Mouse (Mus musculus) forebrain, embryonic 14.5 days (tissue): ENCODE data around the gene H2afy. TPM values are rescaled to one million over a fixed set of nuclear protein-coding genes. Genes with fewer than 3 reads are reported as not detected.
A peak's percentile ranks its signal among the peaks of the same experiment; 100 is the strongest.

Experiments
- ATAC-seq: fragments of 200-750 bp; cut with Nextera tagmentation; 2 replicates; pipeline ENCODE4 v1.8.0; 2017; ENCODE audit warnings: mild to moderate bottlenecking, moderate library complexity
- DNase-seq: peaks from one replicate; pipeline ENCODE4 v3.0.0-alpha.2; 2015; ENCODE audit warnings: low spot score
- H3K27ac ChIP-seq: fragments of 300-500 bp; sonication (generic); 2 replicates; pipeline ENCODE4 v1.5.1; 2014; ENCODE audit warnings: low read depth, mild to moderate bottlenecking, control low read depth, low read length, moderate library complexity
- H3K27me3 ChIP-seq: fragments of 300-500 bp; sonication (generic); replicated peaks from 2 replicates; pipeline ENCODE4 v1.6.1; 2014; ENCODE audit warnings: low read length, control low read depth, mixed read lengths; ENCODE audit not compliant: control insufficient read depth, insufficient read depth
- H3K36me3 ChIP-seq: fragments of 300-500 bp; sonication (generic); 2 replicates; pipeline ENCODE4 v1.6.1; 2014; ENCODE audit warnings: low read length, control low read depth; ENCODE audit not compliant: control insufficient read depth, insufficient read depth
- H3K4me1 ChIP-seq: fragments of 300-500 bp; sonication (generic); 2 replicates; pipeline ENCODE4 v1.6.1; 2014; ENCODE audit warnings: antibody characterized with exemption, low read length, control low read depth; ENCODE audit not compliant: control insufficient read depth, insufficient read depth
- H3K4me2 ChIP-seq: fragments of 300-500 bp; sonication (generic); 2 replicates; pipeline ENCODE4 v1.6.1; 2014; ENCODE audit warnings: mild to moderate bottlenecking, control low read depth, low read length
- H3K4me3 ChIP-seq: fragments of 300-500 bp; sonication (generic); 2 replicates; pipeline ENCODE4 v1.5.1; 2014; ENCODE audit warnings: low read depth, low read length, control low read depth
- H3K9ac ChIP-seq: fragments of 300-500 bp; sonication (generic); 2 replicates; pipeline ENCODE4 v1.6.1; 2014; ENCODE audit warnings: mild to moderate bottlenecking, low read length, control low read depth, moderate library complexity
- H3K9me3 ChIP-seq: fragments of 300-500 bp; sonication (generic); replicated peaks from 2 replicates; pipeline ENCODE4 v1.6.1; 2016; ENCODE audit warnings: low read length, control low read depth, mixed read lengths; ENCODE audit not compliant: control insufficient read depth
- WGBS: fragments of 180-500 bp; shearing (Covaris S2); extraction: QIAGEN DNeasy Blood & Tissue Kit; methylation state at CpG from one replicate; pipeline ENCODE4 v1.1.7; 2014; 5-methylcytosine and 5-hydroxymethylcytosine counted together
- polyA plus RNA-seq: library from polyadenylated mRNA; unstranded; fragments of >200 nt; fragmentation: Nextera tagmentation; extraction: Ambion mirVana; gene quantifications from 2 replicates; pipeline ENCODE4 v1.2.1, GENCODE M21; 2014

Gene H2afy
- polyA plus RNA-seq, 1 experiment from 2014 or later, result 438 TPM

GRCm38 (mm10) chr13:56167446-56168402 is 31.6 kb upstream of the H2afy start:
- Histone ChIP-seq H3K9ac (no peak overlapping the region), H3K36me3 (no peaks in the 10 kb centered on the region), H3K9me3 (no peaks in the 10 kb centered on the region), H3K4me1 (no peaks in the 10 kb centered on the region), H3K27me3 (no peaks in the 10 kb centered on the region), H3K27ac (no peak overlapping the region; the same call in 1 of the 2 replicates), H3K4me2 (no peak overlapping the region), H3K4me3 (no peak overlapping the region)
- peak; percentile 46 for DNase-seq
- WGBS, result 32% methylated on average over 10 of the region's 14 CpGs
- ATAC-seq, result no peak

- no peak for DNase-seq
- Histone ChIP-seq H3K9ac (no peak overlapping the region), H3K9me3 (no peaks in the 10 kb centered on the region), H3K36me3 (no peaks in the 10 kb centered on the region), H3K27me3 (no peaks in the 10 kb centered on the region), H3K4me2 (no peak overlapping the region), H3K27ac (no peak overlapping the region), H3K4me3 (no peak overlapping the region), H3K4me1 (no peaks in the 10 kb centered on the region)
- 94% methylated on average over 11 of the region's 11 CpGs for WGBS
- ATAC-seq, result no peak
These were observed 29.4 kb upstream of the H2afy start for GRCm38 (mm10) chr13:56165561-56165960.

- Histone ChIP-seq H3K4me1 (no peaks in the 10 kb centered on the region), H3K9ac (no peak overlapping the region), H3K4me3 (no peak overlapping the region), H3K27ac (no peak overlapping the region), H3K36me3 (no peaks in the 10 kb centered on the region), H3K4me2 (no peak overlapping the region), H3K9me3 (no peaks in the 10 kb centered on the region), H3K27me3 (no peaks in the 10 kb centered on the region)
- WGBS, result 92% methylated on average over 3 of the region's 3 CpGs
- DNase-seq, result no peak
- ATAC-seq, result no peak
These were observed 28.2 kb upstream of the H2afy start for GRCm38 (mm10) chr13:56164372-56164771.

GRCm38 (mm10) chr13:56163751-56164150 is 27.6 kb upstream of the H2afy start:
- DNase-seq, result peak; percentile 30
- no peak overlapping the region for H3K4me3 ChIP-seq
- ATAC-seq, result no peak
- H3K4me1 ChIP-seq, result no peaks in the 10 kb centered on the region
- H3K27ac ChIP-seq, result no peak overlapping the region
- H3K9me3 ChIP-seq, result no peaks in the 10 kb centered on the region
- no peaks in the 10 kb centered on the region for H3K27me3 ChIP-seq
- no peak overlapping the region for H3K4me2 ChIP-seq
- no peak overlapping the region for H3K9ac ChIP-seq
- H3K36me3 ChIP-seq, result no peaks in the 10 kb centered on the region
- WGBS, result 52% methylated on average over 6 of the region's 6 CpGs

GRCm38 (mm10) chr13:56162859-56163258 is 26.7 kb upstream of the H2afy start:
- Histone ChIP-seq H3K4me1 (no peaks in the 10 kb centered on the region), H3K36me3 (no peaks in the 10 kb centered on the region), H3K4me2 (no peak overlapping the region), H3K27me3 (no peaks in the 10 kb centered on the region), H3K4me3 (no peak overlapping the region), H3K27ac (no peak overlapping the region), H3K9ac (no peak overlapping the region), H3K9me3 (no peaks in the 10 kb centered on the region)
- WGBS, result 86% methylated on average over 6 of the region's 6 CpGs
- DNase-seq (no peak), ATAC-seq (no peak)

- no peak for ATAC-seq
- H3K9ac ChIP-seq, result no peak overlapping the region
- no peaks in the 10 kb centered on the region for H3K36me3 ChIP-seq
- no peaks in the 10 kb centered on the region for H3K4me1 ChIP-seq
- H3K27ac ChIP-seq, result no peak overlapping the region
- H3K27me3 ChIP-seq, result no peaks in the 10 kb centered on the region
- no peak for DNase-seq
- no peaks in the 10 kb centered on the region for H3K9me3 ChIP-seq
- no peak overlapping the region for H3K4me2 ChIP-seq
- 72% methylated on average over 17 of the region's 17 CpGs for WGBS
- H3K4me3 ChIP-seq, result no peak overlapping the region
These were observed 23.6 kb upstream of the H2afy start for GRCm38 (mm10) chr13:56159614-56160363.

- H3K4me2 ChIP-seq, result no peak overlapping the region
- no peaks in the 10 kb centered on the region for H3K27me3 ChIP-seq
- 78% methylated on average over 14 of the region's 14 CpGs for WGBS
- H3K9me3 ChIP-seq, result no peaks in the 10 kb centered on the region
- H3K4me3 ChIP-seq, result no peak overlapping the region
- no peak overlapping the region for H3K9ac ChIP-seq
- H3K36me3 ChIP-seq, result no peaks in the 10 kb centered on the region
- ATAC-seq, result no peak
- H3K27ac ChIP-seq, result no peak overlapping the region
- no peak for DNase-seq
- H3K4me1 ChIP-seq, result no peaks in the 10 kb centered on the region
These were observed 22.9 kb upstream of the H2afy start for GRCm38 (mm10) chr13:56159016-56159601.

- Histone ChIP-seq H3K27me3 (no peaks in the 10 kb centered on the region), H3K4me1 (no peaks in the 10 kb centered on the region), H3K36me3 (no peaks in the 10 kb centered on the region), H3K4me2 (no peak overlapping the region), H3K9ac (no peak overlapping the region), H3K27ac (no peak overlapping the region), H3K4me3 (no peak overlapping the region), H3K9me3 (no peaks in the 10 kb centered on the region)
- DNase-seq (peak; percentile 27), ATAC-seq (no peak)
- WGBS, result 59% methylated on average over 7 of the region's 7 CpGs
These were observed 19.5 kb upstream of the H2afy start for GRCm38 (mm10) chr13:56155671-56156070.
